Mouse (Mus musculus) thymus, postnatal 36 days (tissue): ENCODE results near the gene Slc9a3r1.

ENCODE experiments used
- DNase-seq, 2 experiments: peaks; one replicate each; pipeline ENCODE4 v3.0.0; 2022; ENCODE audit warnings: mixed read lengths in 2 of 2

The Slc9a3r1 gene

DNA sequence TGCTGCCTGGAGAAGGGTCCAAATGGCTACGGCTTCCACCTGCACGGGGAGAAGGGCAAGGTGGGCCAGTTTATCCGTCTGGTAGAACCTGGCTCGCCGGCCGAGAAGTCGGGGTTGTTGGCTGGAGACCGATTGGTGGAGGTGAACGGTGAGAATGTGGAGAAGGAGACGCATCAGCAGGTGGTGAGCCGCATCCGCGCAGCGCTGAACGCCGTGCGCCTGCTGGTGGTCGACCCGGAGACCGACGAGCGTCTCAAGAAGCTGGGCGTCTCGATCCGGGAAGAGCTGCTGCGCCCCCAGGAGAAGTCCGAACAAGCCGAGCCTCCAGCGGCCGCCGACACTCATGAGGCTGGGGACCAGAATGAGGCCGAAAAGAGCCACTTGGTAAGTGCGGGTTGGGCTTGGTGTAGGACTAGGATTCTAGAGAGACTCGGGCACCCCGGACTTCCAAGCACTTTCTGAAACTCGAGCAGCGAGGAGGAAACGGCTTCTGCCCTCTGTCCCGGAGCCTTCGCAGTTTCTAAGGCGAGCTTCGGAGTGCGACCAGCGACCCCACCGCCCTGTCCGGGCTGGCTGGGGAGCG lies 518 bp downstream of the Slc9a3r1 start:
- peak; percentile 78 to 85 for DNase-seq

DNA sequence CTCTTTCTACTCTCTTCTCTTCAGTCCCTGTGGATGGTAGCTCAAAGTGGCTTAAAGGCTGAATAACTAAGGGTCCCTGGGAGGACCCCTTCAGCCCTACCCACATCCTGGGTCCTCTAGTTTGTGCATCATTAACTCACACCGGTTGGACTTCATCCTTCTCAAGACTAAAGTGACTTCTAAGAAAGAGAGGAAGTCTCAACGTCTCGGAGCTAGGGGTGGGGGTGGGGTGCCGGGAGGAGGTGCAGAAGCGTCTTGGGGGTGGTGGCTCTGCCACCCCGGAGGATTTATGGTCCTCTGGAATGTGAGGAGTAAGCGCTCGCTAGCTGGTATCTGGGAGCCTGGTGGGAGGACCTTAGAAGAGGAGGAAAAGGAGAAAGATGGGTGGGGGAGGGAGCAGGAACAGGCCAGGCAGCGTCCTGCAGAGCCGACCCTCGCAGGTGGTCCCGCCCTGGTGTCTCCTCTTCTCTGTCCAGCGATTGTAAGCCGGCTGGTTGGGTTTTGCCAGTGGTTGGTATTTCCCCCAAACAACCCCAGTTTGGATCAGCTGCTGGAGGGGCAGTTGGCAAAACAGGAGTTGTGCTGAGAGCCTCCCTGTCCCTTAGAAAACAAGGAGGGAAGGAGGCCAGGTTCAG lies 1.3 kb downstream of the Slc9a3r1 start:
- peak in 1 of 2 experiments; percentile 33 for DNase-seq

- peak in 1 of 2 experiments; percentile 31 for DNase-seq
These were observed 1.8 kb downstream of the Slc9a3r1 start for GRCm38 (mm10) chr11:115164976-115165374.

- DNase-seq = no peak
These were observed 3.6 kb downstream of the Slc9a3r1 start for GRCm38 (mm10) chr11:115166776-115167175.

DNA sequence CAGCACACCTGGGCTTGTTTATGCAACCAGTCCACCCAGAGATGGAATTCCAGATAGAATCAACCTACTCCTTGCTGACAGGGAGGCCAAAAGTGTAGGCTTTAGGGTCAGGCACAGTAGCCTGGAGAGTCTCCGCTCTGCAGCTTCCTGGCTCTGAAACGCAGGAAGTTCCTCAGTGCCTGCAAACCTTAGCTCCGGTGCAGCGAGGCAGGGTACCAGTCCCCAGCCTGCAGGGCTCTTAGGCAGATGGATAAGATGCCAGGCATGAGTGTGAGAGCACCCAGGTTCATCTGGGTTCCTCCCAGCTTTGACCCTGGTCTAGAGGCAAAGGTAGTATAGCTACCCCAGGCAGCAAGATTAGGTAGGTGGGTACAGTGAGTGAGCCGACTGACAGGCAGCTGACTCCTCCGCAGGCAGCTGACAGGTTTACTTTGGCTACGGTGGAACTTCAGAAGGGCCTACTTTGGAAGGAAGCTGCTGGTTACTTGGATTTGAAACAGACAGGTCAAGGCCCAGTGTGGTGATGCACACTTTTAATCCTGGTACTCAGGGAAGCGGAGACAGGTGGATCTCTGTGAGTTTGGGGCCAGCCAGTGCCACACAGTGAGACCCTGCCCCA lies 4.6 kb downstream of the Slc9a3r1 start:
- DNase-seq = peak in 1 of 2 experiments; percentile 4

GRCm38 (mm10) chr11:115169430-115169829 lies 6.3 kb downstream of the Slc9a3r1 start:
- DNase-seq = peak in 1 of 2 experiments; percentile 2

DNA sequence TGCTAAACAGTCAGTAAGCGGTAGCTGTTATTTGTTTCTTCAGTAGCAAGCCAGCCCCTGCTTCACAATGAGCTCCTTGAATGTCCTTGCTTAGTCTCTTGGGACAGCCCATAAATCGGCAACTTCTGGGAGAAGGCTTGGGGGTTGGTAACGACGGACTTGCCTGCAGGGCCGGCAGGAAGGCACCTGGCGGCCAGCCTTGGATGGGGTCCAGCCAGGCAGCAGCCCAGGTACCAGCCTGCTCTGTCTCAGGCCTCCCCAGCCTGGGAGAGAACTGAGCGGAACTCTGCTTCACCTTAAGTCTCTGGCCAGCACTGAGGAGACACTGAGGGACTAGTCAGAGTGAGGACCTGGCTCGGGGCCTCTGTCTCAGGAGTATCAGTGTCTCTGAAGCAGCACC lies 8.0 kb downstream of the Slc9a3r1 start:
- DNase-seq = no peak

GRCm38 (mm10) chr11:115172825-115173287 lies 9.7 kb downstream of the Slc9a3r1 start:
- DNase-seq = no peak

DNA sequence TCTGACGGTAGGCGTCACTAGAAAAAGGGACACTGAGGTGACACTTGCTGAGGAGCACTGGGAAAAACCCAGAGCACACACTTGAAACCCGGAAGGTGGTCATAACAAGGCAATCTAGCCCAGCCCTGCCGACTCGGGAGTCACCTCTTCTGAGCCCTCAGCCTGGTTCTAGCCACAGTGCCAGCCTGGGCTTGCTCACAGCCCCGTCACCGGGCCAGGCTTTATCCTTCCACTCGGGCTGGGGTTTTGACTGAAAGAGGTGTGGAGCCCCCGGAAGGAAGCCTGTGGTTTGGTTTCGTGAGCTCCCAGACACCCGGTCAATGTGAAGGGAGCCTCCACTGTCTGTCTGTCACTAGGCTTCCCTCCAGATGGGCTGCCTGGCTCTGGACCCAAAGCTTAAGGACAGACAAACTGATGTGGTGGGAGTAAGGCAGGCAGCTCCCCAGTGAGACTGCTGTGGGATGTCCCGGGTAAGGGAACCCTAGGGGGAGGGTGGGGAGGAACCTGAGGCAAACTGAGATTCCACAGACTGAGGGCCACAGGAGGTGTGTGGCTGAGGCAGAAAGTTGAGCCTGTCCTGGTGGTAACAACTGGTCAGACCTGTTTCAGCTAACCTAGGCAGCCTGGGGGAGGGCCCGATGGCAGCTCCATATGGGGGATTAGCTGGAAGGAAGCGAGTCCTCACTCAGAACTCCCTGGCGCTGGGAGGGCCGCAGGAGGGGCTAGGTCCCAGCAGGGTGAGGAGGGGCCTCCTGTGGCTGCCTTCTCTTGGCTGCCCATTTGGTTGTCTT lies 10.6 kb downstream of the Slc9a3r1 start:
- peak; percentile 42 to 49 for DNase-seq

DNA sequence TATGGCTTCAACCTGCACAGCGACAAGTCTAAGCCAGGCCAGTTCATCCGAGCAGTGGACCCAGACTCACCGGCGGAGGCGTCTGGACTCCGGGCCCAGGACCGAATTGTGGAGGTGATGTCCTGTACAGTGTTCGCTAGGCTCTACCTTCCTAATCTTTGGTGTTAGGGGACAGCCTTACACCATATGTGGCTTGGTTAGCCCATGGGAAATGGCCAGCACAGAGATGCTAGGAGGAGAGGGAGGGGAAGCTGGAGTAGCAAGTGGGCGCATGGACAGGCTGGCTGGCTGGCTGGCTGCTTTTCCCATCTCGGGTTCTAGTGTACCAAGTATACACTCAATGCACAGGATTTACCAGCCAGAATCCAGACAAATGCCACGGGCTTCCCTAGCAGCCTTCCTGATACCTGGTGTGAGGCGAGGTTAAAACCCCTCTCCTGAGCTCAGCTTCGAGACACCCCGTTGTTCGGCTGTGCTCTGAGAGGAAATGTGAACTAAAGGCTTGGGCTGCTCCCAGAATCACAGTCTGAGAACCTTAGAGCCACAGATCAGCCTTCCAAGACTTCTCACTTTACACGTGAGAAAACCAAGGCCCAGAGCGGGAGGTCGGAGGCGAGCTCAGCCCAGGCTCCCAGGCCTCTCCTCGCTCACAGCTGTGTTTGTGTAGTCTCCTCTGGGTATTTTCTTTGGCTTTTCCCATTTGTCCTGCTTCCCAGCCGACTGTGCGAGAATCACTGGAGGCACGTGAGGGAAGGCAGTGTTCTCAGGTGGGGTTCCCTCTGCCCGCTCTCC lies 13.5 kb downstream of the Slc9a3r1 start:
- DNase-seq = no peak

GRCm38 (mm10) chr11:115177559-115178195 lies 14.5 kb downstream of the Slc9a3r1 start:
- no peak for DNase-seq

DNA sequence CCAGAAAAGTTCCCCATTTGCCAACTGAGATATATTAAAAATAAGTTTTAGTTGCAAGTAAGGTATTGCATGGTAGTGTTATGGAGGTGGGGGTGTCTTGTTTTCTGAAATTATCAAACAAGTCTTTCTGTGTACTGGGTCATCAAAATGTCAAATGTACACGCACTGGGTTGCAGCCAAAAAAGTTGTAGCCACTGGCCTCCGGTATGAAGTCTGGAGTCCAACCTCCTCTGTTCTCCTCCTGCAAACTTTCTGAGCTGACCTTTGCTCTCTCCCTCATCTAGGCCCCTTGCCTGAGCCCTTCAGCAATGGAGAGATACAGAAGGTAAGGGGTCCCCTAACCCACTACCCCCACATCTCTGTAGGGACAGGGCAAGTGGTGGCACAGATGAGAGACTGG lies 15.6 kb downstream of the Slc9a3r1 start:
- DNase-seq = no peak

GRCm38 (mm10) chr11:115179191-115179590 lies 16.1 kb downstream of the Slc9a3r1 start:
- DNase-seq = no peak

- DNase-seq = no peak
These were observed 16.7 kb downstream of the Slc9a3r1 start for GRCm38 (mm10) chr11:115179881-115180280.

- DNase-seq = peak; percentile 88 to 91
These were observed 18.9 kb downstream of the Slc9a3r1 start for GRCm38 (mm10) chr11:115181913-115182638.

DNA sequence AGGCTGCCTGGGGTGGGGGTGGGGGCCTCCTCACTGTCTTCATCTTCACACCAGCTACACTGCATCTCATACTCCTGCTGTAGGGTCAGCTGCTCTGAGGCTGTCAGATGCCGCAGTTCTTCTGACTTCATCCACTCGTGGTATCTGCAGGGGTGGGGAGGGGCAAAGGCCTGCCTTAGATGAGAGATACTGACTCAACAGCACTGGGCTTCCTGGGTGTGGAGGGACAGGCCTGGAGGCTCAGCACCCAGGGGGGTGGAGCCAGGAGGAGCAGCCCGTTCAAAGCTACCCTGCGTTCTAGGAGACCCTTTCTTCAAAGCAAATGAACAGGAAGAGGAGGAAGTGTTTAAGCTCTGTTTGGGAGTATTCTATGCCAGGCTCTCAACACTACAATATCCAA lies 21.8 kb downstream of the Slc9a3r1 start:
- peak in 1 of 2 experiments; percentile 49 for DNase-seq

DNA sequence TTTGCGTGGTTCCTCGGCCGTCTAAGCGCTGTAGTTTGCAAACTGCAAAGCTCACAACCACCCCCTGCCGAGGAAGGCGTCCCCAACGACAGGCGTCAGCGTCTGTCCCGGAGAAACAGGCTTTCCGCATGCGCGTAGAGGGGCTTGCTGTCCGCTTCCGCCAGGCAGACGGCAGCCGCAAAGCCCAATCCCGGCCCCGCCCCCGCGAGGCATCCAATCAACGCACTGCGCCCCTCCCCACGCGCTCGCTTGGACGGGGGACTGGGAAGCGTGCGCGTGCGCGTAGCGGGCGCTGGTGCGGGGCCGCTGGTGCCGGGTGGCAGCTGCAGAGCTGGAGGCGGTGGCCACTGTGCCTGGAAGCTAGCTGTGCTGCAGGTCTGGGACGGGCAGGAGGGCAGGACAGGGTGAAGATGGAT lies 24.1 kb downstream of the Slc9a3r1 start, which contains the start of gene Tmem104:
TSS of gene Tmem104 (plus strand) at position 264 of the 416 bp plus-strand sequence.
- DNase-seq = peak; percentile 100

GRCm38 (mm10) chr11:115187693-115188092 lies 24.6 kb downstream of the Slc9a3r1 start, which contains the start of gene Nat9:
TSS of gene Nat9 (minus strand) at chr11:115187859.
- DNase-seq = peak in 1 of 2 experiments; percentile 36

GRCm38 (mm10) chr11:115188539-115189231 lies 25.5 kb downstream of the Slc9a3r1 start:
- DNase-seq = no peak

GRCm38 (mm10) chr11:115189304-115189703 lies 26.2 kb downstream of the Slc9a3r1 start:
- DNase-seq = no peak
